In the genomic region with DNA sequence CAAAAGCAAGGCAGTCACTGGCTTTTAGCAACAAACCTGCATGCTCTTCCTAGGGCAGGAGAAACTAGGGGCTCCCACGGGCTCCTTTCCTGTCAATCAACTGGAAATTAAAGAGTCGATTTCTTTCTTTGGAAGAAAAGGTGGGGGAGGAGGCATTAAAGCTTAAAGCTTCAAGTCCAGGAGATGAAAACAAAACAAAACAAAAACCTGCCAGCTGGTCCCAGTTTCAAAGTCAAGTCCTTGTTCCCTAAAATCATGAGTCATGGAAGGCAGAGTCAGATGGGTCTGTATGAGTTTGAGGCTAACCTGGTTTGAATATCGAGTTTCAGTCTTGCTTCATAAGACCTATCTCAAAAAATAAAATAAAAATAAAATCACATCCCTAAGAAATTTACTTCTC, we compare ENCODE assay signal across 13 mouse cellular contexts. TPM values are rescaled to one million over a fixed set of nuclear protein-coding genes. Genes with fewer than 3 reads are reported as not detected.
DNase-seq lines count a peak whose midpoint lies in the region; ATAC-seq and TF ChIP-seq lines count a peak whose summit lies in the region.
"Had no signal": no experiment of that assay in that cellular context is flagged by ENCODE, and none has a peak within 500 bp of the region (broad histone marks: within the 10 kb centered on the region; RNA-seq: fewer than 3 reads in every experiment).

No protein-coding gene starts in this region.

- H3K4me3 ChIP-seq in layer of hippocampus, adult 2 months: peak overlapping the region; percentile 71
- peak overlapping the region; percentile 80 for H3K4me3 ChIP-seq in embryonic facial prominence, embryonic 13.5 days
- H3K4me3 ChIP-seq in hindbrain, embryonic 15.5 days: peak overlapping the region; percentile 85
- H3K4me3 ChIP-seq in myocyte: peak overlapping the region; percentile 74

- no peak for DNase-seq in layer of hippocampus, adult 2 months (ENCODE audit: low spot score in 2 of 2)
- no peak for DNase-seq in layer of hippocampus, postnatal 25 days (ENCODE audit: extremely low spot score in 1 of 2, low spot score in 1 of 2)
- DNase-seq in left cerebral cortex, postnatal 14 days (ENCODE audit: low spot score in 2 of 2): no peak
- no peak for DNase-seq in left cerebral cortex, adult 8-10 months (ENCODE audit: low spot score in 2 of 2)
- DNase-seq in urinary bladder, postnatal 10 days (ENCODE audit: low spot score): no peak
- DNase-seq: right cerebral cortex, postnatal 14 days; thymus, adult 2 months had no signal

- peak overlapping the region; percentile 62 for H3K4me2 ChIP-seq in embryonic facial prominence, embryonic 13.5 days
- peak overlapping the region; percentile 58 for H3K4me2 ChIP-seq in hindbrain, embryonic 15.5 days
- H3K4me2 ChIP-seq in myocyte (ENCODE audit: low read depth): peak overlapping the region; percentile 89

- no peak overlapping the region for H3ac ChIP-seq in myocyte (ENCODE audit: control insufficient read depth, insufficient read length)

- peaks cover 31% of the 10 kb centered on the region for H3K36me3 ChIP-seq in embryonic facial prominence, embryonic 13.5 days
- peaks cover 11% of the 10 kb centered on the region for H3K36me3 ChIP-seq in hindbrain, embryonic 15.5 days
- peaks cover 3% of the 10 kb centered on the region for H3K36me3 ChIP-seq in myocyte (ENCODE audit: control insufficient read depth, insufficient read depth)

- H3K79me2 ChIP-seq in myocyte (ENCODE audit: control insufficient read depth, insufficient read depth): peaks cover 38% of the 10 kb centered on the region

- intact Hi-C loops in left cerebral cortex, postnatal 14 days (cut with DNase I): no loop called here

- 34% methylated on average over 3 of the region's 3 CpGs for WGBS in embryonic facial prominence, embryonic 13.5 days
- 52% methylated on average over 3 of the region's 3 CpGs for WGBS in hindbrain, embryonic 15.5 days

- no peak for TF ChIP-seq CTCF in layer of hippocampus, adult 2 months (conservative IDR thresholded peaks at IDR 0.05)

- peak overlapping the region; percentile 93 for H3K27ac ChIP-seq in layer of hippocampus, adult 2 months
- no peak overlapping the region for H3K27ac ChIP-seq in embryonic facial prominence, embryonic 13.5 days
- no peak overlapping the region for H3K27ac ChIP-seq in hindbrain, embryonic 15.5 days (replicated peaks)

- no peak for TF ChIP-seq POLR2A in myocyte (IDR thresholded peaks at IDR 0.05; ENCODE audit: insufficient read length, low read depth)

- no peaks in the 10 kb centered on the region for H3K9me3 ChIP-seq in embryonic facial prominence, embryonic 13.5 days
- H3K9me3 ChIP-seq in hindbrain, embryonic 15.5 days: no peaks in the 10 kb centered on the region

- H3K27me3 ChIP-seq in embryonic facial prominence, embryonic 13.5 days: no peaks in the 10 kb centered on the region
- H3K27me3 ChIP-seq in hindbrain, embryonic 15.5 days: no peaks in the 10 kb centered on the region
- no peaks in the 10 kb centered on the region for H3K27me3 ChIP-seq in myocyte (ENCODE audit: control insufficient read depth, insufficient read depth, insufficient read length)

- ATAC-seq in embryonic facial prominence, embryonic 13.5 days (ENCODE audit: insufficient number of reproducible peaks, insufficient read depth, low FRiP score, low TSS enrichment, low read depth): no peak
- no peak for ATAC-seq in hindbrain, embryonic 15.5 days (ENCODE audit: low FRiP score, low read depth)

- H3K4me1 ChIP-seq in embryonic facial prominence, embryonic 13.5 days: peaks cover 25% of the 10 kb centered on the region
- peaks cover 31% of the 10 kb centered on the region for H3K4me1 ChIP-seq in hindbrain, embryonic 15.5 days (replicated peaks)

- peak overlapping the region; percentile 52 for H3K9ac ChIP-seq in embryonic facial prominence, embryonic 13.5 days
- no peak overlapping the region; the same call in 1 of the 2 replicates for H3K9ac ChIP-seq in hindbrain, embryonic 15.5 days

TF ChIP-seq in myocyte, 11 proteins besides CTCF, POLR2A, EP300 and RAD21:
- TF ChIP-seq POLR2AphosphoS2 (IDR thresholded peaks at IDR 0.05; ENCODE audit: insufficient read length, low read depth): no peak
- TF ChIP-seq REST (IDR thresholded peaks at IDR 0.05; ENCODE audit: insufficient read depth, insufficient read length): no peak
- TF ChIP-seq CEBPB (IDR thresholded peaks at IDR 0.05; ENCODE audit: insufficient read depth, poor library complexity, severe bottlenecking): no peak
- TF ChIP-seq MYOD1 (IDR thresholded peaks at IDR 0.05; ENCODE audit: control insufficient read depth in 1 of 3, insufficient read length in 2 of 3, low read depth in 2 of 3): no peak
- no peak for TF ChIP-seq SRF (IDR thresholded peaks at IDR 0.05; ENCODE audit: control insufficient read depth, insufficient read length, low read depth)
- no peak for TF ChIP-seq TCF12 (IDR thresholded peaks at IDR 0.05; ENCODE audit: insufficient read depth, poor library complexity, severe bottlenecking)
- TF ChIP-seq MYOG (IDR thresholded peaks at IDR 0.05; ENCODE audit: control insufficient read depth in 1 of 3, insufficient read depth in 1 of 3, insufficient read length in 2 of 3, low read depth in 2 of 3): no peak
- TF ChIP-seq MAX (IDR thresholded peaks at IDR 0.05; ENCODE audit: low read depth): no peak
- no peak for TF ChIP-seq E2F4 (IDR thresholded peaks at IDR 0.05; ENCODE audit: insufficient read depth)
- TF ChIP-seq USF1 (IDR thresholded peaks at IDR 0.05; ENCODE audit: low read depth): no peak
- TF ChIP-seq TCF3 (IDR thresholded peaks at IDR 0.05; ENCODE audit: insufficient read length, low read depth): no peak

RNA-seq across cellular contexts. Expression of gene Tulp3, which starts 1.5 kb away (rescaled TPM):
- total RNA-seq in layer of hippocampus, adult 2 months (2021): 10 to 100 TPM; 23.1 to 24.8 TPM
- total RNA-seq in layer of hippocampus, postnatal 25 days (2021): 10 to 100 TPM; 21.9 to 22.9 TPM
- polyA plus RNA-seq in embryonic facial prominence, embryonic 13.5 days (2015; fragmentation: Nextera tagmentation; extraction: Ambion mirVana): 33.7 and 36.7 TPM in 2 replicates
- 15.9 and 16.5 TPM in 2 replicates for polyA plus RNA-seq in hindbrain, embryonic 15.5 days (2015; fragmentation: Nextera tagmentation; extraction: Ambion mirVana)
- polyA plus RNA-seq in myocyte (2012; fragmentation: generic; extraction: Trizol): 22.3 TPM
- total RNA-seq in left cerebral cortex, postnatal 14 days (2021): 10 to 100 TPM; 17.6 to 18.4 TPM
- 10 to 100 TPM; 16.6 to 22.1 (median 20.2) TPM for total RNA-seq in left cerebral cortex, adult 8-10 months (2022)

RNA-seq across cellular contexts. Expression of gene Rhno1, which starts 8.6 kb away (rescaled TPM):
- total RNA-seq in layer of hippocampus, adult 2 months (2021): 10 to 100 TPM; 18.2 to 18.3 TPM
- total RNA-seq in layer of hippocampus, postnatal 25 days (2021): 10 to 100 TPM; 19.5 to 20.3 TPM
- polyA plus RNA-seq in embryonic facial prominence, embryonic 13.5 days (2015; fragmentation: Nextera tagmentation; extraction: Ambion mirVana): 154 and 157 TPM in 2 replicates
- 80.7 and 83.5 TPM in 2 replicates for polyA plus RNA-seq in hindbrain, embryonic 15.5 days (2015; fragmentation: Nextera tagmentation; extraction: Ambion mirVana)
- polyA plus RNA-seq in myocyte (2012; fragmentation: generic; extraction: Trizol): 32.8 TPM
- total RNA-seq in left cerebral cortex, postnatal 14 days (2021): 10 to 100 TPM; 16.3 to 18.2 TPM
- 10 to 100 TPM; 17.3 to 20.1 (median 18.8) TPM for total RNA-seq in left cerebral cortex, adult 8-10 months (2022)

RNA-seq across cellular contexts. Expression of gene Foxm1, which starts 8.6 kb away (rescaled TPM):
- 1 to 10 TPM; 1.8 to 3.5 TPM for total RNA-seq in layer of hippocampus, adult 2 months (2021)
- 1 to 10 TPM; 1.6 to 2.0 TPM for total RNA-seq in layer of hippocampus, postnatal 25 days (2021)
- polyA plus RNA-seq in embryonic facial prominence, embryonic 13.5 days (2015; fragmentation: Nextera tagmentation; extraction: Ambion mirVana): 31.5 and 38.6 TPM in 2 replicates
- polyA plus RNA-seq in hindbrain, embryonic 15.5 days (2015; fragmentation: Nextera tagmentation; extraction: Ambion mirVana): 9.0 and 10.5 TPM in 2 replicates
- polyA plus RNA-seq in myocyte (2012; fragmentation: generic; extraction: Trizol): 22.5 TPM
- 1 to 10 TPM; 2.0 to 2.1 TPM for total RNA-seq in left cerebral cortex, postnatal 14 days (2021)
- total RNA-seq in left cerebral cortex, adult 8-10 months (2022): 1 to 10 TPM in 3 of 4 experiments, under 1 TPM in 1; 0.81 to 1.8 (median 1.7) TPM

RNA-seq across cellular contexts. Expression of gene Tex52, which starts 21.1 kb away (rescaled TPM):
- 1 to 10 TPM; 1.3 to 1.5 TPM for total RNA-seq in layer of hippocampus, adult 2 months (2021)
- total RNA-seq in layer of hippocampus, postnatal 25 days (2021): 1 to 10 TPM in 1 of 2 experiments, under 1 TPM in 1; 0.94 to 1.2 TPM
- polyA plus RNA-seq in embryonic facial prominence, embryonic 13.5 days (2015; fragmentation: Nextera tagmentation; extraction: Ambion mirVana): 0.39 and 1.5 TPM in 2 replicates
- 0.26 and 0.39 TPM in 2 replicates for polyA plus RNA-seq in hindbrain, embryonic 15.5 days (2015; fragmentation: Nextera tagmentation; extraction: Ambion mirVana)
- polyA plus RNA-seq in myocyte (2012; fragmentation: generic; extraction: Trizol): 0.13 TPM
- total RNA-seq in left cerebral cortex, postnatal 14 days (2021): under 1 TPM in 1 of 2 experiments, not detected in 1; 0.63 TPM
- total RNA-seq in left cerebral cortex, adult 8-10 months (2022): 1 to 10 TPM; 1.6 to 2.3 (median 1.9) TPM
- total RNA-seq: adrenal gland, postnatal 4 days; gastrocnemius, adult 8-10 months had no signal

RNA-seq across cellular contexts. Expression of gene Gm44596, which starts 21.2 kb away (rescaled TPM):
- not detected for total RNA-seq in layer of hippocampus, adult 2 months (2021)
- not detected for total RNA-seq in layer of hippocampus, postnatal 25 days (2021)
- polyA plus RNA-seq in embryonic facial prominence, embryonic 13.5 days (2015; fragmentation: Nextera tagmentation; extraction: Ambion mirVana): not detected in 2 replicates
- not detected in 2 replicates for polyA plus RNA-seq in hindbrain, embryonic 15.5 days (2015; fragmentation: Nextera tagmentation; extraction: Ambion mirVana)
- not detected for polyA plus RNA-seq in myocyte (2012; fragmentation: generic; extraction: Trizol)
- not detected for total RNA-seq in left cerebral cortex, postnatal 14 days (2021)
- total RNA-seq in left cerebral cortex, adult 8-10 months (2022): not detected
- total RNA-seq: adrenal gland, postnatal 4 days; gastrocnemius, adult 8-10 months; left cerebral cortex, postnatal 25 days had no signal
- polyA plus RNA-seq: thymus, adult 2 months had no signal
